Mouse (Mus musculus): ENCODE results near the gene S100a5.

GRCm38 (mm10) chr3:90647291-90647690, 39.0 kb downstream of the S100a5 start:
- no peak for TF ChIP-seq CTCF (IDR thresholded peaks at IDR 0.05; ENCODE audit: low read depth)
- TF ChIP-seq EP300 (IDR thresholded peaks at IDR 0.05; ENCODE audit: low read depth), result no peak

Data from liver, embryonic 14.5 days (tissue).